Mouse (Mus musculus): ENCODE results near the gene Cstf3.

Gene Cstf3

DNA sequence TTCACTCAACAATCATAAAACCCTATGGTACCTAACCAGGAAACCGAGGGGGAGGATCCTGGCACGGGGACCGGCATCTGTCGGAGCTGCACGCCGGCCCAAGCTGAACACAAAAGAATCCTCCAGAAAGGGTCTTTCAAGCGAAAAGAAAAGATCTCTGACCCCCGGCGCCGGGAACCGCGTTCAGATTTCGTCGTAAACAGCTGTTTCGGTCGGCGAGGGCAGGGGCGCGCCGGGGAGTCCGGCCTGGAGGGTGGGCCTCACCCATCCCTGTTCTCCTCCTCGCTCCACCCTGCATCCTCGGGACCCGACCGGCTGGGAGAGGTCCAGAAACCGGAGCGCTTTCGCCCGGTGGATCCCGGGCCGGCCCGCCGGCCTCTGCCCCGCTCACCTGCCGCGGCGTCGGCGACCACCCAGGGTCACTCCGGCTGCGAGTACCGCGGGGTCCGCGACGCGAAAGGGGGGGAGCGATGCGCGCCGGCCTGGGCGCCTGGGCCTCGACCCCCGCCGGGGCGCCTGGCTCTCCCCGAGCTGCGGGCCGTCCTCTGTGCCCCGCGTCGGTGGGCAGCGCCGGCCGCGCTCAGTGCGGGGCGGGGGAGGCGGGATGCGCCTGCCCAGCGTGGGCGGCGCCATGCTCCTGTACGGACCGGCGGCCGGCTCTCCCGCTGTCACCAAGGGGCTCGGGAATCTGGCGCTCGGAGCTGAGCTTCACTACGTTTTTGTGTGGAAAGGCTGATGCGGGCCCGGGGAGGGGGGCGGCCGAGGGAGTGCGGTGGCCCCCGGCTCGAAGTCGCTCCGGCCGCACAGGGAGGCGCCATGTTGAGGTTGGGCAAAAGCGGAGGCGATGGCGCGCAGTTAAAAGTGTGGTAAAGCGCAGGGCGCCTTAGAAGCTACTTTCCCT is 121.5 kb downstream of the Cstf3 start, which contains the start of gene Tcp11l1:
Gene Tcp11l1 (minus strand): TSS at position 585 of the 901 bp plus-strand sequence.
- DNase-seq (ENCODE audit: extremely low read depth, low read depth) = no peak

GRCm38 (mm10) chr2:104712486-104712809 is 122.1 kb downstream of the Cstf3 start:
- DNase-seq (ENCODE audit: extremely low read depth, low read depth) = no peak

DNA sequence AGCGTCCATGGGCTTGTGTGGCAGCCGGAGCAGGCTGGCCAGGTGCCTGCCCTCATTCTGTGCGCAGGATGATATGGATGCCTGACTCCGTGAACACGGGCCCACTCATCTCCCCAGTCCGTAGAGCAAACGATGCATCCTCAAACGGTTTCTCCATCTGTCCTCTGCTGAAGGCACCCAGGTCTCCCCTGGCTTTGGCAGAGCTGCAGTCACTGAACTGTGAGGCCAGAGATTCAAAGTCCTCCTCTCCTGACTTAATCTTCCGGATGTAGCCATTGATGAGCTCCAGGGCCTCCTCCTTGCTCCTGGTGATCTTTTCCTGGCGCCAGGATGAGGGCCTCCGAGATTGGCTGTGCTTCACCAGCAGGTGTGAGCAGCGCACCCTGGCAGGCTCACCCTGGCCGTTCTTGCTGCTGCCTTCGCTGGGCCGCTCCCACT is 124.0 kb downstream of the Cstf3 start:
- no peak for DNase-seq (ENCODE audit: extremely low read depth, low read depth)

Data from MEL-GATA-1-ER (cell line).